Mouse (Mus musculus): ENCODE measurements around the gene Tmed11. TPM values are rescaled to one million over a fixed set of nuclear protein-coding genes. Genes with fewer than 3 reads are reported as not detected.
"Not testable (repeated sequence)": the region's sequence is repeated elsewhere in the genome, so short reads cannot be mapped to it uniquely, and the experiment has no call there.

The Tmed11 gene
- polyA plus RNA-seq (2015; fragmentation: Nextera tagmentation; extraction: Ambion mirVana), result 5.3 and 7.6 TPM in 2 replicates

DNA sequence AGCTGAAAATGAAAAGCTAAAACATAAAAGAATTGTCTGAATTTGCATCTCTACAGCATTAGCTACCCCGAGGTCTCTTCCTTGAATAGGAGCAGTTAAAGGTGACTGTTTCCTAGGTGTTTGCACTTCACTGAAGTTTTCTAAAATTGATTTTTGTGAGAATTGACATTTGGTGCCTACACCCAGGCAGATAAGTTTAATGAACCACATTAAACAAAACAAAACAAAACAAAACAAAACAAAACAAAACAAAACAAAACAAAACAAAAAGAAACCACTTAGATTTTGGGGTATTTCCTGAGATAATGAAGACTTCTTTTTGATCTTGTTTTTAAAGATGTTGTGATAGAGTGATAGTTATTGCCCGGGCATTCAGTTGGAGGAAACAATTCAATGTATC lies at the start of gene Tmed11:
Gene Tmed11, minus strand, starts transcription at position 101 of the 400 bp plus-strand sequence.
- WGBS, result 54% methylated on average over 2 of the region's 2 CpGs
- H3K9ac ChIP-seq (ENCODE audit: low read length); H3K4me2 ChIP-seq (ENCODE audit: low read depth, low read length); H3K36me3 ChIP-seq (ENCODE audit: control insufficient read depth, insufficient read depth, low read length); H3K27ac ChIP-seq (ENCODE audit: low read length); H3K4me1 ChIP-seq (ENCODE audit: control insufficient read depth, insufficient read depth, low read length); H3K9me3 ChIP-seq (replicated peaks; ENCODE audit: control insufficient read depth, low read length); H3K4me3 ChIP-seq (replicated peaks; ENCODE audit: low read length); ATAC-seq (ENCODE audit: insufficient read depth, low FRiP score); H3K27me3 ChIP-seq (ENCODE audit: control insufficient read depth, insufficient read depth, low read length): not testable (repeated sequence)

DNA sequence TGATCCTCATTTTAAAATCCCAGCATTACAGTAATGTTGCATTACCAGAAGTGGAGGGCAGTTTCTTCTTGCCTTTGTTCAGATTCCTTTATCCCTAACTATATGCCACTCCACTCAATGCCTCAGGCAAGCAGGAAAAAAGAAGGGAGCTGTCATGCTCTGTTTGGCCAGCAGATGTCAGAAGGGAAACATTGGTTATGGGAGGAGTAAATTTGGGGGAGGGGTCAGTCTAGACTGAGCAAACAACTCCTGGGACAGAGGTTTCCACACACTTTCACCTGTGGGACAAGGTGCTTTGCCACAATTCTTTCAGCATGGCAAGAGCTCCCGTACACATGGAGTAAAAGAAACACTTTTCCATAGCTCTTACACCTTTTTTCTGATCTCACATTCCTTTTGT lies 41.0 kb upstream of the Tmed11 start:
- H3K27ac ChIP-seq (ENCODE audit: low read length), result no peak overlapping the region
- H3K36me3 ChIP-seq (ENCODE audit: control insufficient read depth, insufficient read depth, low read length), result no peaks in the 10 kb centered on the region
- H3K27me3 ChIP-seq (ENCODE audit: control insufficient read depth, insufficient read depth, low read length), result no peaks in the 10 kb centered on the region
- no peak overlapping the region for H3K4me2 ChIP-seq (ENCODE audit: low read depth, low read length)
- no peak overlapping the region for H3K4me3 ChIP-seq (replicated peaks; ENCODE audit: low read length)
- H3K4me1 ChIP-seq (ENCODE audit: control insufficient read depth, insufficient read depth, low read length), result no peaks in the 10 kb centered on the region
- no peaks in the 10 kb centered on the region for H3K9me3 ChIP-seq (replicated peaks; ENCODE audit: control insufficient read depth, low read length)
- 59% methylated on average over 1 of the region's 1 CpGs for WGBS
- ATAC-seq (ENCODE audit: insufficient read depth, low FRiP score), result no peak
- H3K9ac ChIP-seq (ENCODE audit: low read length), result no peak overlapping the region

DNA sequence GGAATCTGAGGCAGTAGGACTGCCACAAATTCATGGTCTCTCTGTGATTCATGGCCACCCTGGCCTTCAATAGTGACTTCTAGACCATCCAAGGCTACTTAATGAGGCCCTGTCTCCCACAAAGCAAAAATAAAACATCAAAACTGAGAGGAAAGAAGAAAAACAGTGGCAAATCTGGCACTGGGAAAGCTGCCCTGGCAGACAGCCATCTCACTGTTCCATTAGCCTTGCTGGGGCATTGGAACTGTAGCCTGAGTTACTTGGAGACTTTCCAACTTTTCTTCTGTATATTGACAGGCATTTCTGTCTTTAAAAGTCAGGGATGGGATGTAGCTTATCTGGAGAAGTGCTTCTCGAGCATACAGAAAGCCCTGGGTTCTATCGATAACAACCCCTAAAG lies 28.1 kb upstream of the Tmed11 start:
- Histone ChIP-seq H3K4me2 (ENCODE audit: low read depth, low read length) (no peak overlapping the region), H3K9me3 (replicated peaks; ENCODE audit: control insufficient read depth, low read length) (no peaks in the 10 kb centered on the region), H3K27ac (ENCODE audit: low read length) (no peak overlapping the region), H3K36me3 (ENCODE audit: control insufficient read depth, insufficient read depth, low read length) (no peaks in the 10 kb centered on the region), H3K4me1 (ENCODE audit: control insufficient read depth, insufficient read depth, low read length) (no peaks in the 10 kb centered on the region), H3K9ac (ENCODE audit: low read length) (no peak overlapping the region), H3K4me3 (replicated peaks; ENCODE audit: low read length) (no peak overlapping the region), H3K27me3 (ENCODE audit: control insufficient read depth, insufficient read depth, low read length) (no peaks in the 10 kb centered on the region)
- no peak for ATAC-seq (ENCODE audit: insufficient read depth, low FRiP score)
- WGBS, result 77% methylated on average over 2 of the region's 2 CpGs

DNA sequence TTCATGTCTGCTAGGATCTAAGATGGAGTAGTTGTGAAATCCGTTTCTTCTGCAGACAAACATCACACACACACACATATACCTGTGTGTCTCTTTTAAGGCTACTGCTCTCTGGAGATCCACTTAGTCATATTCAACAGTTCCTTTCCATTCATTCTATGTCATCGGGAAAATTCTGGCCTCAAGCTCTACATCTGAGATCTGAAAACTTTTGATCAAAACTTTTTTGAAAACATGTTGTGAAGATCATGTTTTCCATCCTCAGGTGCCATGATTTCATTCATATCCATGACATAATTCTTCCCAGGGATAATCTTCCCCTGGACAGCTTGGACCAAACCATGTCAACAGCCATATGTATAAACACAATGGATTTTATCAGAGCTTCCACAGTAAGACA lies 13.6 kb upstream of the Tmed11 start, which contains the start of gene Vmn2r8:
Gene Vmn2r8, minus strand, starts transcription at position 101 of the 400 bp plus-strand sequence.
- H3K27ac ChIP-seq (ENCODE audit: low read length); H3K4me2 ChIP-seq (ENCODE audit: low read depth, low read length); H3K9me3 ChIP-seq (replicated peaks; ENCODE audit: control insufficient read depth, low read length); H3K36me3 ChIP-seq (ENCODE audit: control insufficient read depth, insufficient read depth, low read length); H3K9ac ChIP-seq (ENCODE audit: low read length); ATAC-seq (ENCODE audit: insufficient read depth, low FRiP score); H3K4me1 ChIP-seq (ENCODE audit: control insufficient read depth, insufficient read depth, low read length); H3K27me3 ChIP-seq (ENCODE audit: control insufficient read depth, insufficient read depth, low read length); H3K4me3 ChIP-seq (replicated peaks; ENCODE audit: low read length): not testable (repeated sequence)
- WGBS, result 77% methylated on average over 2 of the region's 2 CpGs

DNA sequence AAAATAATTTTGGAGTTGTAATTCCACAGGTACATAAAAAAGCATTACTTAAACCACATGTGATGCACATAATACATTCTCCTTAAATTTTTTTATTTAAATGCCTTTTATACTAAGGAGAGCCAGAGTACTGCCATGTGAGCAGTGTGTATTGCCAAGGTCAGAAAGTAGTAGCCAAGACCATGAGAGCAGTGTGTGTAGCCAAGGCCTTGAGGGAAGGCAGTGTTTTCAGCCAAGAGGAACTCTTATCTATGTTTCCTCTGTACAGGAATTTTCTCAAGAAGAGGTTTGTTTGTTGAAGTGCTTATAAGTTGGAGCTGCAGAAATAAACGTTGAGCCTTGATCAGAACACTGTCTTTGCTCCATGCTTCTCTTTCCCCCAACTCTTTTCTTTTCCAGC lies 8.5 kb upstream of the Tmed11 start:
- no peaks in the 10 kb centered on the region for H3K27me3 ChIP-seq (ENCODE audit: control insufficient read depth, insufficient read depth, low read length)
- no peak overlapping the region for H3K27ac ChIP-seq (ENCODE audit: low read length)
- H3K9ac ChIP-seq (ENCODE audit: low read length), result no peak overlapping the region
- ATAC-seq (ENCODE audit: insufficient read depth, low FRiP score), result no peak
- H3K4me2 ChIP-seq (ENCODE audit: low read depth, low read length), result no peak overlapping the region
- H3K36me3 ChIP-seq (ENCODE audit: control insufficient read depth, insufficient read depth, low read length), result no peaks in the 10 kb centered on the region
- H3K4me3 ChIP-seq (replicated peaks; ENCODE audit: low read length), result no peak overlapping the region
- WGBS, result 38% methylated on average over 1 of the region's 1 CpGs
- H3K4me1 ChIP-seq (ENCODE audit: control insufficient read depth, insufficient read depth, low read length), result no peaks in the 10 kb centered on the region
- H3K9me3 ChIP-seq (replicated peaks; ENCODE audit: control insufficient read depth, low read length), result no peaks in the 10 kb centered on the region

DNA sequence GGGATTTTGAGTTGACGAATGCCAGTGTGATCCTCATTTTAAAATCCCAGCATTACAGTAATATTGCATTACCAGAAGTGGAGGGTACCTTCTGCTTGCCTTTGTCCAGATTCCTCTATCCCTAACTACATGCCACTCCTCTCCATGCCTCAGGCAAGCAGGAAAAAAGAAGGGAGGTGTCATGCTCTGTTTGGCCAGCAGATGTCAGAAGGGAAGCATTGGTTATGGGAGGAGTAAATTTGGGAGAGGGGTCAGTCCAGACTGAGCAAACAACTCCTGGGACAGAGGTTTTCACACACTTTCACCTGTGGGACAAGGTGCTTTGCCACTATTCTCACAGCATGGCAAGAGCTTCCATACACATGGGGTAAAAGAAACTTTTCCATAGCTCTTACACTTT lies 4.8 kb downstream of the Tmed11 start:
- not testable (repeated sequence) for H3K4me1 ChIP-seq (ENCODE audit: control insufficient read depth, insufficient read depth, low read length); H3K27me3 ChIP-seq (ENCODE audit: control insufficient read depth, insufficient read depth, low read length); ATAC-seq (ENCODE audit: insufficient read depth, low FRiP score); H3K4me3 ChIP-seq (replicated peaks; ENCODE audit: low read length); H3K4me2 ChIP-seq (ENCODE audit: low read depth, low read length); H3K9ac ChIP-seq (ENCODE audit: low read length); H3K27ac ChIP-seq (ENCODE audit: low read length); H3K36me3 ChIP-seq (ENCODE audit: control insufficient read depth, insufficient read depth, low read length); H3K9me3 ChIP-seq (replicated peaks; ENCODE audit: control insufficient read depth, low read length)
- WGBS, result 33% methylated on average over 1 of the region's 1 CpGs

DNA sequence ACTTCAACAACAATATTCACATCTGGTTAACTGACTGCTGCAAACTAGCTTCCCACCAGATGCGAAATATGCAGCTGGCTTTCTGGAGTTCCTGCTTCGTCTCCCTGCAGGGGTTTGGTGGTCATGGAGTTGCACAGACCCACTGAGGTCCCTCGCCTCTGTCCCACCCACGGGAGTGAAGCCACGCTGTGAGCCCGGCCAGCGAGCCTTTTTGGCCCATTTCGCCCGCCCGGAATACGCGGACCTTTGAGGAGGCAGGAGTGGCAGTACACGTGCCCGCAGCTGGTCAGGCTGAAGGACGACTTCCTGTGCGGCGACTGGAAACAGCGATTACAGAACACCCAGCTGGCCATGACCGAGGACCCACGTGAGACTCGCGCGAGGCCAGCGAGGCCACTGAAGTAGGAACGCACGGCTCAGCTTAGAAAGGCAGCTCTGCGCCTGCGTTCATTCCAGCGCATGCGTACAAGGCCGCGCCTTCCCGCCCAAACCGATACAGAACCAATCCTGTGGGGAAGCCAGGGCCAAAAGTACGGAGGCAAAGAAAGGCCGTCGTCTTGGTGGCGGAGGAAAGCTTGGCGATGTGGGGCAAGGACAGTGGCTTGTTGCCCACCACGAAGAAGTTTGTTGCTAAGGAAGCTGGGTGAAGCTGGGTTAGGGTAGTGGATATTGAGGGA lies 20.4 kb downstream of the Tmed11 start, which contains the start of gene Rnf212:
Gene Rnf212, minus strand, starts transcription at position 353 of the 677 bp plus-strand sequence.
- Histone ChIP-seq H3K9me3 (replicated peaks; ENCODE audit: control insufficient read depth, low read length) (no peaks in the 10 kb centered on the region), H3K36me3 (ENCODE audit: control insufficient read depth, insufficient read depth, low read length) (no peaks in the 10 kb centered on the region)
- WGBS, result 72% methylated on average over 40 of the region's 40 CpGs

DNA sequence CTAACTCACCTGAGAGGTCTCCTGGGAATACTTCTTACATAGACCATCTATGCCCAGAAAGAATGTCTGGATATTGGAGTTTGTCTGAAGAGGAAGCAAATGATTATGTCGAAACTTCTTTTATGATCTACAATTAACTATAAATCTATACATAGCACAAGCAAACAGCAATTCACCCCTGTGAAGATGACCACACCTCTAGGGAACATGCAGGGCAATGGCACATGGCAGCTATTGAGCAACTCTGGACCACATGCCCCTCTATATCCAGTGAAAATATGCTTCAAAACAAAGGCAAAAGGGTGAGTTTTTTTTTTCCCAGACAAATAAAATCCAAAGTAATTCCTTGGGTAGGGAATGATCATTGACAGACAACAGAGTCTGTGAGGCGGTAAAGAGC lies 35.2 kb downstream of the Tmed11 start:
- Histone ChIP-seq H3K4me2 (ENCODE audit: low read depth, low read length) (no peak overlapping the region), H3K27ac (ENCODE audit: low read length) (no peak overlapping the region), H3K4me3 (replicated peaks; ENCODE audit: low read length) (no peak overlapping the region), H3K36me3 (ENCODE audit: control insufficient read depth, insufficient read depth, low read length) (no peaks in the 10 kb centered on the region), H3K9me3 (replicated peaks; ENCODE audit: control insufficient read depth, low read length) (no peaks in the 10 kb centered on the region), H3K27me3 (ENCODE audit: control insufficient read depth, insufficient read depth, low read length) (no peaks in the 10 kb centered on the region), H3K4me1 (ENCODE audit: control insufficient read depth, insufficient read depth, low read length) (no peaks in the 10 kb centered on the region), H3K9ac (ENCODE audit: low read length) (no peak overlapping the region)
- WGBS, result 92% methylated on average over 2 of the region's 2 CpGs
- no peak for ATAC-seq (ENCODE audit: insufficient read depth, low FRiP score)

More for the DNA sequence above, 20.4 kb downstream of the Tmed11 start, which contains the start of gene Rnf212:
- no peak within 1 kb of the TSS for H3K9ac ChIP-seq (ENCODE audit: low read length)
- H3K4me2 ChIP-seq (ENCODE audit: low read depth, low read length), result no peak within 1 kb of the TSS
- no peaks in the 10 kb centered on the region for H3K27me3 ChIP-seq (ENCODE audit: control insufficient read depth, insufficient read depth, low read length)
- no peak within 1 kb of the TSS for H3K27ac ChIP-seq (ENCODE audit: low read length)
- H3K4me1 ChIP-seq (ENCODE audit: control insufficient read depth, insufficient read depth, low read length), result no peaks in the 10 kb centered on the region
- no peak within 1 kb of the TSS for H3K4me3 ChIP-seq (replicated peaks; ENCODE audit: low read length)
- ATAC-seq (ENCODE audit: insufficient read depth, low FRiP score), result no peak

DNA sequence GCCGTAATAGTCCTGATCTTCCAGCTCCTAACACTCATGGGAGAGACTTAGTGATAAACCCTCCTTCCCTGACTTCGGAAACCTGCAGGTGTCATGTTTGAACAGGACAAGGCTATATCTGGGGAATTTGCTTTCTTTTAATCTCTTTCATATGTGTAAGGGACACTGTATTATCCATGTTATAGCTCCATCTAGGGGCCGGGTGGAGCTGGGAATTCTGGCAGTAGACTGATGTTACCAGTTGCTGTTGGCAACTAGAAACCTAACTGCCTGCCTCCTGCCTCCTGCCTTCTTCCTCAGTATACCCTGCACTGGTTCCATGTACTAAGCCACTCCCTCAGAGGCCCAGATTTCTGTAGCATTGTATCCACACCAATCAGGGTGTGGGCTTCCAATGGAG lies 36.8 kb downstream of the Tmed11 start:
- Histone ChIP-seq H3K4me1 (ENCODE audit: control insufficient read depth, insufficient read depth, low read length) (no peaks in the 10 kb centered on the region), H3K4me2 (ENCODE audit: low read depth, low read length) (no peak overlapping the region), H3K9me3 (replicated peaks; ENCODE audit: control insufficient read depth, low read length) (no peaks in the 10 kb centered on the region), H3K27me3 (ENCODE audit: control insufficient read depth, insufficient read depth, low read length) (no peaks in the 10 kb centered on the region), H3K4me3 (replicated peaks; ENCODE audit: low read length) (no peak overlapping the region), H3K9ac (ENCODE audit: low read length) (no peak overlapping the region), H3K36me3 (ENCODE audit: control insufficient read depth, insufficient read depth, low read length) (no peaks in the 10 kb centered on the region), H3K27ac (ENCODE audit: low read length) (no peak overlapping the region)
- 40% methylated on average over 3 of the region's 3 CpGs for WGBS
- no peak for ATAC-seq (ENCODE audit: insufficient read depth, low FRiP score)

Data from stomach, embryonic 16.5 days (tissue).